Mouse (Mus musculus) MEL (cell line): ENCODE results near the gene E130309D02Rik.

Source experiments
- CHD2 ChIP-seq: IDR thresholded peaks from 2 replicates; pipeline ENCODE4 v1.6.1; 2011; ENCODE audit warnings: low read length, improper control_type of control experiment
- CTCF ChIP-seq, 3 experiments: IDR thresholded peaks in 2 of 3; conservative IDR thresholded peaks in 1 of 3; 2 replicates each; pipeline ENCODE4 v1.5.1; 2011 to 2012; ENCODE audit warnings: low read length in 3 of 3, low read depth in 2 of 3, mild to moderate bottlenecking in 2 of 3, improper control_type of control experiment in 1 of 3, inconsistent platforms in 1 of 3, mixed read lengths in 1 of 3, moderate library complexity in 1 of 3; ENCODE audit not compliant: control insufficient read depth in 1 of 3, insufficient read depth in 1 of 3, poor library complexity in 1 of 3, severe bottlenecking in 1 of 3
- EP300 ChIP-seq, 2 experiments: IDR thresholded peaks; 2 replicates each; pipeline ENCODE4 v1.6.1; 2011; ENCODE audit warnings: improper control_type of control experiment in 2 of 2, low read length in 2 of 2, low read depth in 1 of 2, mild to moderate bottlenecking in 1 of 2
- MAX ChIP-seq: IDR thresholded peaks from 2 replicates; pipeline ENCODE4 v1.6.1; 2011; ENCODE audit warnings: low read length, improper control_type of control experiment
- NELFE ChIP-seq: IDR thresholded peaks from 2 replicates; pipeline ENCODE4 v1.6.1; 2011; ENCODE audit warnings: low read depth, low read length, improper control_type of control experiment
- POLR2A ChIP-seq, 2 experiments: IDR thresholded peaks; 2 replicates each; pipeline ENCODE4 v1.6.1; 2011 to 2012; ENCODE audit warnings: low read length in 2 of 2, mild to moderate bottlenecking in 2 of 2, control low read depth in 1 of 2, improper control_type of control experiment in 1 of 2, low read depth in 1 of 2, moderate library complexity in 1 of 2; ENCODE audit not compliant: control insufficient read depth in 1 of 2, insufficient read depth in 1 of 2, poor library complexity in 1 of 2
- RAD21 ChIP-seq: IDR thresholded peaks from 2 replicates; pipeline ENCODE4 v1.6.1; 2011; ENCODE audit warnings: mild to moderate bottlenecking, low read depth, low read length, improper control_type of control experiment
- TAL1 ChIP-seq: IDR thresholded peaks from 2 replicates; pipeline ENCODE4 v1.6.1; 2012; ENCODE audit warnings: mild to moderate bottlenecking, inconsistent platforms, low read length, moderate library complexity, mixed read lengths
- TCF12 ChIP-seq: IDR thresholded peaks from 2 replicates; pipeline ENCODE4 v1.6.1; 2014; ENCODE audit warnings: low read depth, mild to moderate bottlenecking, inconsistent platforms, low read length, improper control_type of control experiment, moderate library complexity
- USF1 ChIP-seq: IDR thresholded peaks from 2 replicates; pipeline ENCODE4 v1.6.1; 2014; ENCODE audit warnings: low read depth, mild to moderate bottlenecking, inconsistent platforms, low read length, improper control_type of control experiment, moderate library complexity
- ZC3H11A ChIP-seq: IDR thresholded peaks from 2 replicates; pipeline ENCODE4 v1.6.1; 2012; ENCODE audit warnings: low read depth, mild to moderate bottlenecking, inconsistent platforms, low read length, improper control_type of control experiment

DNA sequence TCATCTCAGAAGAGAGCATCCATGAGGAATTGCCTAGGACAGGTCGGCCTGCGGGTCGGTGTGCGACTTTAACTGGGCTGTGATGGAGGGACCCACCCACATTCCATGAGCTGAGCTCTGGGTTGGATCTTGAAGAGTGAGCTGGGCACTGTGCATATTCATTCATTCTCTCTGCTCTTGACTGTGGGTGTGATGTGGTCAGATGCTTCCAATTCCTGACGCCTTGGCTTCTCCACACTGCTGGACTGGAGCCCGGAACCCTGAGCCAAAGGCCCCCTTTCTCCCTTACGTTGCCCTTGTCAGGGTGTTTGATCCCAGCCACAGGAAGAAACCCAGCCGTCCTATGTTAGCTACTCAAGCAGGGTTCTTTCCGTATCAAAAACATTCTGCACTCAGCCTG lies 17.2 kb downstream of the E130309D02Rik start:
- TF ChIP-seq POLR2A (IDR thresholded peaks at IDR 0.05; ENCODE audit: control insufficient read depth in 1 of 2, insufficient read depth in 1 of 2, low read depth in 1 of 2, low read length in 2 of 2, poor library complexity in 1 of 2), result no peak
- TF ChIP-seq ZC3H11A, result no peak
- TF ChIP-seq EP300 (IDR thresholded peaks at IDR 0.05; ENCODE audit: low read depth in 1 of 2, low read length in 2 of 2), result no peak
- no peak for TF ChIP-seq MAX
- no peak for TF ChIP-seq CTCF (IDR thresholded peaks at IDR 0.05 in 2 of 3, conservative IDR thresholded peaks at IDR 0.05 in 1 of 3; ENCODE audit: control insufficient read depth in 1 of 3, insufficient read depth in 1 of 3, low read depth in 2 of 3, low read length in 3 of 3, poor library complexity in 1 of 3, severe bottlenecking in 1 of 3)
- no peak for TF ChIP-seq CHD2
- no peak for TF ChIP-seq RAD21
- TF ChIP-seq NELFE, result no peak
- TF ChIP-seq USF1, result no peak
- TF ChIP-seq TAL1, result no peak
- no peak for TF ChIP-seq TCF12
